Mouse (Mus musculus): Measurements from ENCODE around the gene Usp33.

Gene Usp33

DNA sequence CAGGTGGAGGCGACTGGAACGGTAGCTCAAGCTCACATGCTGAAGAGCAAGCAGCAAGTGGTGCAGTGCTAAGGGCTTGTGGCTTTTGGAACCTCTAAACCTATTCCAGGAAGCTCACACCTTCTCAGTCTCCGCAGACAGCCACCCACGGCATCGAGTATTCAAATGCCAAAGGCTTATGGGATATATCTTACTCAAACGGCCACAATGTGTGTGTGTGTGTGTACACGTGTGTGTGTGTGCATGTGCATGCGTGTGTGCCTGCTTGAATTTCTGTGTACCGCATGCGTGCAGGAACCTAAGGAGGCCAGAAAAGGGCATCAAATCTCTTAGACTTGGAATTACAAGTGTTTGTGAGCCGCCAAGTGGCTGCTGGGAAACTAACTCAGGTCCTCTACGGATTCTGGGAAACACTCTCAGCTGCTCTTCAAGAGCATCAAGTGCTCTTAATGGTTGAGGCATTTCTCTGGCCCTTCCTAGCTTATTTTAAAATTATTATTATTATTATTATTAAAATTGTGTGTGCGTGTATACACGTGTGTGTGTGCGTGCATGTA, 3.2 kb upstream of the Usp33 start:
- no peak for DNase-seq (ENCODE audit: low spot score)

DNA sequence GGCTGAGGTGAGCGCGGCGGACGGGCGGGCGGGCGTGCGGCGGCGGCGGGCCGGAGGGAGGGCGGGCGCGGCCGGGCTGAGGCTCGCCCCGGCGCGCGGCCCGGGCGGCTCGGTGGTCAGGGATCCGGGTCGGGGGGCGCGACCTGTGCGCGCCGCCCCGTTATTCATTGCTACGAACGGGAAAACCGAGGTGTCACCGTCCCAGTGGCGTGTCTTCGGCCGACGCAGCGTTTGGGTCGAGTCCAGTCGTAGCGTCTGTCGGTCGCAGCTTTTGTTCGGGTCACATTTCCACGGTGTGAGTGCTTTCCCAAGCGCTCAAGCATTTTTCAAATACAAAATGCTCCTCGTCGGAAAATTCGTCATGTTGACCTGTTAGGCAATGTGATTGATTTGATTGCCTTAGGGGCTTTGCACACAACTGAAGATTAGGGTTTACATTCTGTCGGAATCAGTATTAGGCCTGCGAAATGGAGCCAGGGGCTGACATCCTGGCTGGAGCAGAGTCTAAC, 409 bp downstream of the Usp33 start:
- peak; percentile 51 for DNase-seq (ENCODE audit: low spot score)

- DNase-seq (ENCODE audit: low spot score): no peak
Observed at GRCm38 (mm10) chr3:152347227-152347626, 949 bp downstream of the Usp33 start.

DNA sequence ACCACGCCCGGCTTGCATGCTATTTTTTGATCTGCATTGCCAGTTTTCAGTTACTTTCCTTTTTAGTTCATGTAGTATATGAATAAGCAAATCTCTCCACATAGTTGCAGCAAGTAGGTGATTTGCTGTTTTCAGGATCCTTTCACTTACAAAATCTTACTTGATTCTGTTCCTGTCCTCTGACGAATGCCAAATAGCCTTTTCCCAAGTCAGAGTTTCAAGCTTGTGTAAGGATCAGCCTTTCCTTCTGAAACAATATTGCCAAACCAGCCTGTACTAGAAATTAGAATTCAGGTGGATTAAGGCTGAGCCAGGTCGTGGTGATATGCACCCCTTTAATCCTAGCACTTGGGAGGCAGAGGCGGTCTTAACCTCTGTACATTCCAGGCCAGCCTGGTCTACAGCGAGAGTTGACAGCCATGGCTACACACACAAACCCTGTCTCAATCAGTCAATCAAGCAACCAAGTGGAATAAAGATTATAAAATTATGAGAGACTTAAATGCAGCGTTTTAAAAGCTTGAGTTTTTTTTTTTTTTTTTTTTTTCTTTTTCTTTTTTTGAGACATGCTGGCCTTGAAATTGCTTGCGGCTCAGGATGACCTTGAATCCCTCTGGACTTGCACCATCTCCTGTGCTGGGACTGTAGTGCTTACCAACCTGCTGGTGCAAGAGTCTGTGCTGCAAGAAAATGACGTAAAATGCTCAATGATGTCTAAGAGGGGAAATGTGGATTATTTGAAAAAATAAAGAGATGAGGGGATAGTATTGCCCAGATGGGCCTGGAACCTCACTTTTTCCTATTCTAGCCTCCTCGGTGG, 1.9 kb downstream of the Usp33 start:
- DNase-seq (ENCODE audit: low spot score): no peak

DNA sequence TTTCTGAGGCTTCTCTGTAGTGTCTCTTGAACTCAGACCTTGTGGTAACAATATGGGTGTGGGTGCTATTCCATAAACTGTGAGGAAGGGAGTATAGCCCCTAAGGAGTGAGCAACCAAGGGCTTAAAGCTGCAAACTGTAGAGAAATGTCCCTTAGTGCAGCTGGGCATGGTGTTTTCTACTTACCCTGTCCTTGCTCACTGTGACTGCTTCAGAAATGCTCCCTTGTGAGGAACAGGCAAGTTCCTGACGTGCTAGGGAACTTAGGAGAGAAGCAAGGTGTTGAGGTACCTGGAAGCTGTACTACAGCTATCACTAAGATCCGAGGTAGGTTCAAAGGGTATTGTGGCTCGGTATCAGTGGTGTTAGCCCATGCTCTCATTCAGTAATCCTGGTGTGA, 4.2 kb downstream of the Usp33 start:
- no peak for DNase-seq (ENCODE audit: low spot score)

GRCm38 (mm10) chr3:152350966-152351365, 4.7 kb downstream of the Usp33 start:
- DNase-seq (ENCODE audit: low spot score): no peak

GRCm38 (mm10) chr3:152352289-152352688, 6.0 kb downstream of the Usp33 start:
- no peak for DNase-seq (ENCODE audit: low spot score)

- no peak for DNase-seq (ENCODE audit: low spot score)
Observed at GRCm38 (mm10) chr3:152353434-152354177, 7.3 kb downstream of the Usp33 start.

- DNase-seq (ENCODE audit: low spot score): peak; percentile 20
Observed at GRCm38 (mm10) chr3:152355361-152355760, 9.1 kb downstream of the Usp33 start.

DNA sequence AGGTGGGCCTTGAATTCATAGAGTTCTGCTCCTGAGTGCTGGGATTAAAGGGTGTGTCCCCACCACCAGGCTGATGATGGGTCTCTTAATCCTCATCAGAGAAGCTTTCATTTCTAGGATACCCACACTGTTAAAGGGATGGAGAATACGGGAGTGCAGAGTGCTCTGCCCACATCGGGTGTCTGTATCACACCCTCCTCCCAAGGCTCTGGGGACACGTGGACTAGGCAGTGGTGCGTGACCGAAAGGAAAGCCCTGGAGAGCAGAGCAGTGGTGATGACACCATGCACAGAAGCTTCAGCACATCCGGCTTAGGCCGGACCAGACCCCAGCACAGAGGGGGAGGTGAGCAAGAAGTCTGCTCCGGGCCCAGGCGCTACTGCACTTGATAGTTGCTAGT, 10.5 kb downstream of the Usp33 start:
- DNase-seq (ENCODE audit: low spot score): no peak

- no peak for DNase-seq (ENCODE audit: low spot score)
Observed at GRCm38 (mm10) chr3:152359151-152359550, 12.9 kb downstream of the Usp33 start.

- DNase-seq (ENCODE audit: low spot score): no peak
Observed at GRCm38 (mm10) chr3:152364181-152364580, 17.9 kb downstream of the Usp33 start.

GRCm38 (mm10) chr3:152376063-152376462, 29.8 kb downstream of the Usp33 start:
- no peak for DNase-seq (ENCODE audit: low spot score)

DNA sequence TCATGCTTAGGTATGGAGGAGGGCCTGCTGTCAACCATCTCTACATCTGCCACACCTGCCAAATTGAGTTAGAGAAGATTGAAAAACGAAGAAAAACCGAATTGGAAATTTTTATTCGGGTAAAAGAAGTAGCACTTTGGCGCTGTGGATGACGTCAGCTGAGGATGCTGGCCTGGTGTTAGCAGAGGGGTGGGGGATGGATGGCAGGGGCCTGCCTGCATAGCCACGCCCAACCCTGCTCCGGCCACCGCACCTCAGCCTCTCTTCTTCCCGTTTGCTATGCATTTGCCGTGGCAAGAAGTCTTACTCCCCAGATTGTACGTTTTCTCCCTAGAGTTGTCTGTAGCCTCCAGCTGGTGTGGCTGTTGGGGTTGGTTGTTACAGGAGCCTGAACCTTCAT, 37.8 kb downstream of the Usp33 start:
- DNase-seq (ENCODE audit: low spot score): no peak

GRCm38 (mm10) chr3:152395350-152396277, 49.3 kb downstream of the Usp33 start, which contains the start of gene Zzz3:
Zzz3 (plus strand) TSS chr3:152395473.
- peak; percentile 87 for DNase-seq (ENCODE audit: low spot score)

DNA sequence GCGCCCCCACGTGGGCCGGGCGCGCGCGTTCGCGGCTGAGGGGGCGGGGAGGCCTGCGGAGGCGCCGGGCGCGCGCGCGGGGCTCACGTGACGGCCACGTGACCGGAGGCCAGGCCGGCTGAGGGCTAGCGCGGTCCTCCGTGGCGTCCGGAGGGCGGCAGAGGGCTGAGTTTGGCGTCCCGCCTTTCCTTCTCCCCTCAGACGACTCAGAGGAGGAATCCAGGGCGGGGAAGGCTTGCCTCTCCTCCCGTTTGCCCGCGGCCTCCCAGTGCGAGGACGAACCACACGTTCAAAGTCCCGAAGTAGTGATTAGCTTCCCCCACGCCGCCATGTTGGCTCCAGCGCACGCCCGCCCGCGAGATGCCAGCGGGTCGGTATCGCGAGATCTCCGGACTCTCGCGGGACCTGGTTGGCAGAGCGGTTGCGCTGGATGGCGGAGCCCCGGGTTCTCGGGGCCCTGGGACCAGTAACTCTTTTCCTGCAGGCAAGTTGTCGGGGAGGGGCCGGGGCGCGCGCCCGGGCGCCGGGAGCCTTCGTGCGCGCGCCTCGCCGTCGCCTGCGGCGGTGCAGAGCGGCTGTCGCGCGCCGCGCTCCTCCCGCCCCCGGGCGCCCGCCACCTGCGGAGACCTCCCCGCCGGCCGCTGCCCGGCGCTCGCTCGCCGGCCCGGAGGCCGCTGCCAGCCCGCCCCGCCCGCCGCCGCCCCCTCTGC, 50.2 kb downstream of the Usp33 start:
- peak; percentile 95 for DNase-seq (ENCODE audit: low spot score)

DNA sequence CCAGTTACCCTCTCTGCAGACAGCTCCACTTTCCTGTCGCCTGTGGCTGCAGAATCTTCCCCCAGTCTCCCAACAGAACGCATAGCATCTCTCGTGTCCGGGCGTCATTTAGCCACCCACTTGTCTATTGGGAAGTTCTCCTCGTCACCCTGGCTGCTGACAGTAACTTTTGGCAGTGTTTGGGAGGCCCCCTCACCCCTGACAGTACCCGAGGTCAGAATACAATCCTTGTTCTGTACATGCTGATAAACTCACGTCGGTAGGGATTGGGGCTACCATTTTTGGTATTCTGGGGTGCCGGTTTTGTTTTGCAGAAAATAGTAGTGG, 50.7 kb downstream of the Usp33 start:
- peak; percentile 30 for DNase-seq (ENCODE audit: low spot score)

GRCm38 (mm10) chr3:152397335-152397940, 51.2 kb downstream of the Usp33 start:
- DNase-seq (ENCODE audit: low spot score): no peak

- DNase-seq (ENCODE audit: low spot score): no peak
Observed at GRCm38 (mm10) chr3:152400441-152400840, 54.2 kb downstream of the Usp33 start.

- DNase-seq (ENCODE audit: low spot score): no peak
Observed at GRCm38 (mm10) chr3:152400875-152401274, 54.6 kb downstream of the Usp33 start.

All from embryo, embryonic 10 days (tissue).